Mouse (Mus musculus): ENCODE measurements around the gene Galnt15.

The Galnt15 gene

GRCm38 (mm10) chr14:32030073-32030472 is 1.3 kb downstream of the Galnt15 start:
- no peak for DNase-seq (ENCODE audit: inconsistent age in 2 of 2, low spot score in 1 of 2)

GRCm38 (mm10) chr14:32032522-32032921 is 3.7 kb downstream of the Galnt15 start:
- peak; percentile 66 to 89 for DNase-seq (ENCODE audit: inconsistent age in 2 of 2, low spot score in 1 of 2)

GRCm38 (mm10) chr14:32036482-32036881 is 7.7 kb downstream of the Galnt15 start:
- DNase-seq (ENCODE audit: inconsistent age in 2 of 2, low spot score in 1 of 2), result peak; percentile 82 to 89

GRCm38 (mm10) chr14:32037661-32038252 is 9.0 kb downstream of the Galnt15 start:
- peak in 1 of 2 experiments; percentile 29 for DNase-seq (ENCODE audit: inconsistent age in 2 of 2, low spot score in 1 of 2)

GRCm38 (mm10) chr14:32042108-32042507 is 13.3 kb downstream of the Galnt15 start:
- DNase-seq (ENCODE audit: inconsistent age in 2 of 2, low spot score in 1 of 2), result no peak

GRCm38 (mm10) chr14:32046357-32046756 is 17.6 kb downstream of the Galnt15 start:
- no peak for DNase-seq (ENCODE audit: inconsistent age in 2 of 2, low spot score in 1 of 2)

GRCm38 (mm10) chr14:32050171-32050570 is 21.4 kb downstream of the Galnt15 start:
- DNase-seq (ENCODE audit: inconsistent age in 2 of 2, low spot score in 1 of 2), result no peak

- DNase-seq (ENCODE audit: inconsistent age in 2 of 2, low spot score in 1 of 2), result no peak
Measured at GRCm38 (mm10) chr14:32053895-32054294, 25.1 kb downstream of the Galnt15 start.

- no peak for DNase-seq (ENCODE audit: inconsistent age in 2 of 2, low spot score in 1 of 2)
Measured at GRCm38 (mm10) chr14:32054788-32055187, 26.0 kb downstream of the Galnt15 start.

GRCm38 (mm10) chr14:32055781-32056180 is 27.0 kb downstream of the Galnt15 start:
- no peak for DNase-seq (ENCODE audit: inconsistent age in 2 of 2, low spot score in 1 of 2)

- DNase-seq (ENCODE audit: inconsistent age in 2 of 2, low spot score in 1 of 2), result peak in 1 of 2 experiments; percentile 59
Measured at GRCm38 (mm10) chr14:32056675-32057074, 27.9 kb downstream of the Galnt15 start.

GRCm38 (mm10) chr14:32057664-32058063 is 28.9 kb downstream of the Galnt15 start:
- DNase-seq (ENCODE audit: inconsistent age in 2 of 2, low spot score in 1 of 2), result no peak

- no peak for DNase-seq (ENCODE audit: inconsistent age in 2 of 2, low spot score in 1 of 2)
Measured at GRCm38 (mm10) chr14:32061398-32061797, 32.6 kb downstream of the Galnt15 start.

- DNase-seq (ENCODE audit: inconsistent age in 2 of 2, low spot score in 1 of 2), result no peak
Measured at GRCm38 (mm10) chr14:32072807-32073206, 44.0 kb downstream of the Galnt15 start.

GRCm38 (mm10) chr14:32073211-32073685 is 44.5 kb downstream of the Galnt15 start:
- peak; percentile 67 to 88 for DNase-seq (ENCODE audit: inconsistent age in 2 of 2, low spot score in 1 of 2)

GRCm38 (mm10) chr14:32073901-32074300 is 45.1 kb downstream of the Galnt15 start:
- DNase-seq (ENCODE audit: inconsistent age in 2 of 2, low spot score in 1 of 2), result peak in 1 of 2 experiments; percentile 39

- peak; percentile 71 to 89 for DNase-seq (ENCODE audit: inconsistent age in 2 of 2, low spot score in 1 of 2)
Measured at GRCm38 (mm10) chr14:32076896-32077575, 48.2 kb downstream of the Galnt15 start.

GRCm38 (mm10) chr14:32081026-32081425 is 52.2 kb downstream of the Galnt15 start:
- no peak for DNase-seq (ENCODE audit: inconsistent age in 2 of 2, low spot score in 1 of 2)

GRCm38 (mm10) chr14:32082891-32083290 is 54.1 kb downstream of the Galnt15 start:
- DNase-seq (ENCODE audit: inconsistent age in 2 of 2, low spot score in 1 of 2), result no peak

- DNase-seq (ENCODE audit: inconsistent age in 2 of 2, low spot score in 1 of 2), result no peak
Measured at GRCm38 (mm10) chr14:32083466-32083865, 54.7 kb downstream of the Galnt15 start.

GRCm38 (mm10) chr14:32084761-32085485 is 56.1 kb downstream of the Galnt15 start, which contains the start of gene Oxnad1:
Gene Oxnad1 (plus strand): TSS chr14:32085374.
- DNase-seq (ENCODE audit: inconsistent age in 2 of 2, low spot score in 1 of 2), result no peak
